Mouse (Mus musculus): Measurements from ENCODE around the gene Chst11. TPM values are rescaled to one million over a fixed set of nuclear protein-coding genes. Genes with fewer than 3 reads are reported as not detected.
"Not testable (repeated sequence)": the region's sequence is repeated elsewhere in the genome, so short reads cannot be mapped to it uniquely, and the experiment has no call there.

Chst11 gene
- total RNA-seq, 2 experiments from 2014 or later, result 2.6 to 3.9 TPM

DNA sequence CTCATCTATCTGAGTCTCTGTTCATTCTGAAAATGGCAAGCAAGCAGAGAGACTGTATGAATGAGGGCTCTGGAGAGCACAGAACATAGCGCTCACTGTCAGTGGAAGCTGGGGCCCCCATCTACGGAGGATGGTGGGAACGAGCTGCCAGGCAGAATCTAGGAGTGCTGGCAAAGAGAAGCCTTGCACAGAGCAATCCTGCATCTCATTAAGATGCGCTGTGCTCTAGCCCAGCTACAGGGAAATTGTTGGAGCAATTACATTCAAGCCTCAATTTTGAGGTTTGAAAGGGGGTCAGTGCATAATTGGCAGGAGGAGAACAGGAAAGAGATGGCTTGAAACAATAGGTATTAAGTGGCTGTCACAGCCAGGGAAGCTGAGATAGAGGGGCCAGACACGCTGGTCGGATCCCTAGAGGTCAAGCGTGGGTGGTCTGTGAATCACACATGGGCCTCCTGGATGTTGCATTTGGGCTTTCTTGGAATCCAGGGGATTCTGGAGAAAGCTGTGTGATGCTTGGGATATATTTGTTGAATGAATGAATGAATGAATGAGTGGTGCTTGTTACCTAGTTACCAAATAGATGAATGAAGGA, 121.0 kb downstream of the Chst11 start:
- no peak for ATAC-seq (ENCODE audit: poor library complexity, severe bottlenecking)

DNA sequence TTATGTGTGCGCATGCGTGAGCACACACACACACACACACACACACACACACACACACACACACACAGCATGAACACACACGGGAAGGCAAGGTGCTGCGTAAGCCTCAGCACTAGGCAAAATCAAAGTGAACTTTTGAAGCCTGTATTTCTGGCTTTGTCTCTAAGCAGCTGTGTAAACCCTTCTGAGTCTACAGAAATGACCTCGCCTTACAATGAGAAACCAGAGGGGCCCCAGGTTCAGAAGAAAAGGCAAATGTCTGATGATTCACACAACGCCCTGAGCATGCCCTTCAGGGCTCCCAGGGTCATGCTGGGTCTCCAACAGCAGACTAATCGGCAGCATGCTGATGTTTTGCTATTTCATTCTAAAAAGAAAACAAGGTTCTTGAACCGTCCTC, 122.1 kb downstream of the Chst11 start:
- no peak for ATAC-seq (ENCODE audit: poor library complexity, severe bottlenecking)

DNA sequence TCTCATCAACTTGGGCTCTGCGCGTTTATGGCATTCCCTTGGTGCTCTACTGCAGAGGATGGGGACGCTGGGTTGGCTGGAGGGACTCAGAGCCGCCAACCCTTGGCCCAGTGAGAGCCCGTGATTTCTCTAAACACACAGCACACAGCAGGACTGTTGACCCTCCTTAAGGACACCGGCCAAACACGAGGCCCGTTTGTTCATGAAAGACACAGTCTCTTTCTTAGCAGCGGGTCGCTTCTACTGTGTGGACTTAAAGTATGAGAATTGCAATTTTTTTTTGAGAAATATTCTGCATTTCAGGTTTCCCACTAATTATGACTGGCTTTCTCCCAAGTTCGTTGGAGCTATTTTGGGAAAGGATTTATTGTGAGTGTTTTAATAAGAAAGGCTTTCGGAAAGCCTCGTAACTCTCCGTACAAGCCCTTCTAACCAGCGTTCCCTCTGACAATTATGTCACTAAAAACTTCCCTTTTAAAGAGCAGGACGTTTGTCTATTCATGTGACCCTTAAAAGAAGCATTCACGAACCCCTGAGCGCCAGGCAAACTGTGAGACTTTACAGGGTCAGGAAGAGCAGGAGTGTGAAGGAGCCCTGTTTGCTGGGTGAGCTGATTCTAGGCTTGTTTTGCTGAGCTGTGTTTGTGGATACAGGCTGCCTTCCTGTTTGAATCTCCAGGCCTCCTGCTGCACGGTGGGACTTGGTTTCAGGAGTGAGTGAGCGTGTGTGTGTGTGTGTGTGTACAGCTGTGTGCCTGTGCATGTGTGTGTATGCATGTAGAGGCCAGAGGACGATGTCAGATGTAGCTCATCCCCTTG, 122.8 kb downstream of the Chst11 start:
- ATAC-seq (ENCODE audit: poor library complexity, severe bottlenecking), result no peak

DNA sequence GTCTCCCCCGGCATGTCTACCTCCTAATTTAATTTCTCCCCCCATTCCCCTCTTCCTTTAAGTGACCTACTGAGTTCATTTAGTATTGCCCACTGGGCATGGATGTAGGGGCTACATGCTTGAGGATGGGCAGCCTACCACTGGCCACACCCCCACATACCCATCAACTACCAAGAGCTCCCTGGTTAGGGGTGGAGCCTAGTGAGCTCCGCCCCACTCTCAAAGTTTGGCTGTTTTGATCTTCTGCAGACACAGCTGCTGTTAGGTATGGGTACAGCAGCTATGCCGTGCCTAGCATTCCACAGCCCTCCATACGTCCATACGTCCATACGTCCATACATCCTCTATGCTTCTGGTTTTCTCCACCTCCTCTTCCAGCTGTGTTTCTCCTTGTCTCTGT, 123.6 kb downstream of the Chst11 start:
- ATAC-seq (ENCODE audit: poor library complexity, severe bottlenecking), result no peak

DNA sequence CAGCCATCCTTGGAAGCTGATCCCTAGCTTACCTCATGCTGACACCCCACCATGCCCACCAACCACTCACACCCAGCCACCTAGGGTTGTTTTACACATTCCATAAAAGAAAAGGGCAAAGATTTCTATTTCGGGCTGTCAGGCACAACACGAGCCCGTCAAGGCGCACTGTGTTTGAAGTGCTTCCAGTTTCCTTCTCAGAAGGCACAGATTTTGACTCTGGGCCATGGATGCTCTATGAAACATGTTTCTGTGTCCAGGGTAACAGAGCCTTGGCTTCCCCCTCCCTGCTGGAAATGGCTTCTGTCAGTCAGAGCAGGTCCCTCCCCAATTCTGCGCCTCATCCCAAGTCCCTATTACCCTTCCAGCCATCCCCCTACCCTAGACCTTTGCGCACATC, 125.7 kb downstream of the Chst11 start:
- ATAC-seq (ENCODE audit: poor library complexity, severe bottlenecking), result no peak

DNA sequence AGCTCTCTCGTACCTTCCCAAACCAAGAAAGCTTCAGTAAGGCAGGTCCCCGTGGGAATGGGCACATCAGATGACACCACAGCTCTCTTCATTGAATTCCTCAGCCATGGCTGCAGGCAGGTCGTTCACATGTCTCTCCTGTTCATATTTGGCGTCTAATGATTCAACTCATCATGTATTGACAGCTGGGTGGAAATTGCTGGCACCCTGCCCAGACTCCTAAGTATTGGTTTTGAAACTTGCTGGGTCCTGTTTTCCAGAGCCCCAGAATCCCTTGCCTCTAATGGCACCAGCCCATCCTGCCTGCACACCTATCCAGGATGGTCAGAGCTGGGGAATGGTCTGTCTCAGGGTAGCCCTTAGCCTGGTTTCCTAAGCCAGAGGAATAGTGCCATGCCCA, 127.0 kb downstream of the Chst11 start:
- no peak for ATAC-seq (ENCODE audit: poor library complexity, severe bottlenecking)

DNA sequence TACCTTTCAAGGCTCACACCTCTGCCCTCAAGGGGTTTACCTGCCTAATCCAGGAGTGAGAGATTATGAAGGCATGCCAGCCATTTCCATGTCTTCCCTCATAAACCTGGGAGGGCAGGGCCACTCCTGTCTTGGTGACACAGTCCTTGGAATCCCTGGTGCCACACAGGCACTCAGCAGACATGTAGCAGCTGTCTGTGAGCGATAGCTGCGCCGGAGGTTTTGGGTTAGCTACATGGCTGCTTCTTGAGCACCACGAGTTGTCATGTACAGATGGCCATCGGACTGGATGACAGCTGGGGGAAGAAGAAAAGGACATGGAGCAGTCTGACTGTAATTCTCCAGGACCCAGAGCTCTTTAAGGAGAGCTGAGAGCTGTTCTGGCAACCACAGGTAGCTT, 129.3 kb downstream of the Chst11 start:
- ATAC-seq (ENCODE audit: poor library complexity, severe bottlenecking), result no peak

DNA sequence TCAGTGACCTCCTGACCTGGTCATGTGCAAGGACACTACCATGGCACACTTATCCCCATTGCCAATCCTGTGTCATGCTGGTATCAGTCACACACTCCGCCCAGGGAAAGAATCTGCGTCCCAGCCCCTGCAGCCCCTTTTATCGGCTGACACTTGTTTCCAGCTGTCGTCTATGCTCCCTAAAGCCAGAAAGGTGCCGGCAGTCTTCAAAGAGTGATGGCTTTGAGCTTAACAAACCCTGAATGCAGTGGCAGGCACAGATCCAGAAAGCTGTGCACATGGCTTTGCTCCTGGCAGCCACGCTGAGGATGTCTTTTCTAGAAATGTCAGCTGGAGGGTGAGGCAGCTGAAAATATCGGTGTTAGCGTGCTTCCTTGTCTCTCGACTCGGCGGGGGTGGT, 131.6 kb downstream of the Chst11 start:
- ATAC-seq (ENCODE audit: poor library complexity, severe bottlenecking), result no peak

DNA sequence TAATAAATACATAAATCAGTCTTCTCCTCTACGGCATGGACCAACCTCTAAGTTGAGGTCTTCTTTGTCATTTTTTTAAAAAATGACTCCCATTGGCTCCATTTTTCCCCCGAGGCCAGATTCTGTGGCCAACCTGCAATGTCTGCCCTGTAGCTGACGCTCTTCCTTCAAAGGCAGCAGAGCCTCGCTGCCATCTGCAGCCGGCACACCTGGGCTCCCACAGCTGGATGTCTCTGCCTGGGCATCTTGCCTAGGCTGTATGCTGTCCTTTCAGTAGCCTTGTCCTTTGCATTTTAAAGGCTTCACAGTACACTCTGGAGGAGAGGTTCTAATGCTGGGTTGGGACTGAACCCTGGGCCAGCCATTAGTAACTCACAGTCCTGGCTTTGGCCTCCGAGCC, 132.6 kb downstream of the Chst11 start:
- no peak for ATAC-seq (ENCODE audit: poor library complexity, severe bottlenecking)

DNA sequence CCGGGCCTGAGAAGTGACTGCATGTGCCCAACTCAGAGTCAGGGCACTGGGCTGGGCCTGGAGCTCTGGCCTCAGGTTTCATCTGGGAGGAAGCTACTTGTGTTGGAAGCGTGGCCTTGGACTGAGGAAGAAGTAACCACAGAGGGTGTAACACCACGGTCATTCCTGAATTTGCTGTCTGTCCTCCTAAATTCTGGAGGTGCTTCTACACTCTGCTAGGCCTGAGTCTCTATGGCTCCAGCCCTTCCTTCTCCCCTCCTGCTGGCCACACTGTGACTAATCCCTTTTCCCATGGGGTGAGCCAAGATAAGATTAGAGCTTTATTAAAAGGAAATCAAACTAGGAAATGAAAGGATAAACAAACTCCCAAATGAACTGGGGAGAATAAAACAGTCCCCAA, 133.3 kb downstream of the Chst11 start:
- ATAC-seq (ENCODE audit: poor library complexity, severe bottlenecking), result no peak

DNA sequence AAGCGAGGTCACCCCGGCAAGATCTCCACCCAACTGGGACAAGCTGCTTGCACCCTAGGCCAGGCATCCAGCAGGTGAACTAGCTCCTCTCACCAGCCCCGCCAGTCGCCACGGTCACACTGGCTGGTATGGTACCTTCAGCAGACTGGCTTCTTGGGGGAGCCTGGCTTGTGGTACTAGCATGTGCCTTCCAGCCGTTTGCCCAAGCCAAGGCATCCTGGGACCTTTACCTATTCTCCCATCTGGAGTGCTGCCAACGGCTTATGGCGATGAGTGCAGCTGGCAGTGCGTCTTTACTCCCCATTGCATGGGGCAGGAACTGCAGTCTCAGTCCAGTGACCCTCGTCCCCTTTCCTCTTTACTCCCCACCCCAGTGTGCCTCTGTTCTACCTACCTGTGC, 133.7 kb downstream of the Chst11 start:
- ATAC-seq (ENCODE audit: poor library complexity, severe bottlenecking), result no peak

DNA sequence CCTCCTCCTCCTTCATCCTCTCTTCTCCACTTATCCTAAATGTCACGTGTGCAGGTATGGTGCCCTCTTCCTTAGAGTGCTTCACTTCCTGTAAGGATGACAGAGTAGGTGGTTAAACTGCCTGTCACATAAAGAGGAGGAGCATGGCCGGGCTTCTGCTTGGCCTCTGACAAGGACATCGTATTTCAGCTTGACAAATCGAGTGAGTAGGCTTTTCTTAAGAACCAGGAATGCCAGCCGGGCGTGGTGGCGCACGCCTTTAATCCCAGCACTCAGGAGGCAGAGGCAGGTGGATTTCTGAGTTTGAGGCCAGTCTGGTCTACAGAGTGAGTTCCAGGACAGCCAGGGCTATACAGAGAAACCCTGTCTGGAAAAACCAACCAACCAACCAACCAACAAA, 134.2 kb downstream of the Chst11 start:
- not testable (repeated sequence) for ATAC-seq (ENCODE audit: poor library complexity, severe bottlenecking)

DNA sequence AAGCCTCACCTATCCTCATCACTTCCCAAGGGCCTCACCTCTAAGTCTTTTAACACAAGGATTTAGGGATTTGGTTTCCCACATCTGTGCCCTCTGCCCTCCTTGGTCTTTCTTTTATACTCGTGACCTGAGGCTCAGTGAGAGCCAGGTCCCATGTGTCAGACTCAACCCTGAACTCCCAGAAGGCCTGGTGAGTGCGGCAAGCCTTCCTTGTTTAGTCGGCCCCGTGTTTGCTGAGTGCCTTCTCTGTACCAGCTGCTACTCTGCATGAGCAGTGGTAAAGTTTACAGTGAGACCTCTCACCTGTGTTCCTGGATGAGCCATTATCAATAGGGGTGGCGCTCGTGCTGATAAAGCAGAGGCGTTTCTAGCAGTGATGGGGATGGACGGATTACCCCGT, 134.6 kb downstream of the Chst11 start:
- no peak for ATAC-seq (ENCODE audit: poor library complexity, severe bottlenecking)

DNA sequence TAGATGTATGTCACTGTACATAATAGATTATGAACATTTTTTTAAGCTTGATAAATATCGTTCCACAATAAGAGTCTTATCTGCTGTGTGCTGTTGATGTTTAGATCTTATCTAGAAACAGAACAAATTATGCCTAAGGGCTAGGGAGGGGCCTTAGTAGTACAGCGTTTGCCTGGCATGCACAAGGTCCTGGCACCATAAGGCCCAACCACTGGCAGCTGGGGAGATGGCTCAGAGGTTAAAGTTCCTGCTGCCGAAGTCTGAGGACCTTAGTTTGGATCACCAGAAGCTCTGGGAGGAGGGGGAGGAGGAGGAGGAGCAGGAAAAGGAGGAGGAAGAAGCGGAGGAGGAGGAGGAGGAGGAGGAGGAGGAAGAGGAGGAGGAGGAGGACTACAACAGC, 135.6 kb downstream of the Chst11 start:
- ATAC-seq (ENCODE audit: poor library complexity, severe bottlenecking), result no peak

DNA sequence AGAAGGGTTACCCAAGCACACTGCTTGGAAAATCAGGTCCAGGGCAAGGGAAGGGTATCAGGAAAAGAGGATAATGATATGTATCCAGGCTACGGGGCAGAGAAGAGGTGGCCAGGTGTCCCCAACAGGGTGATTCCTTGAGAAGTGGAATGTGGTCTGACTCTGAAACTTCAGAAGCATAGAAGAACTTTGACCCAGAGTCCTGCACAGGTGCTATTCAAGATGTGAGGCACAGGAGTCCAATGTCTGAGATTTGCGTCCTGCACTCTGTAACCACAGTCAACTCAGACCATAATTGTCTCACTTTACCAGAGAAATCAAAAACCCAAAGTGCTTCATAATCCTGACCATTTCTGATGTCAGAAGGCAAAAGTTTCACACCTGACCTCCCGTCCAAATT, 139.3 kb downstream of the Chst11 start:
- ATAC-seq (ENCODE audit: poor library complexity, severe bottlenecking), result no peak

DNA sequence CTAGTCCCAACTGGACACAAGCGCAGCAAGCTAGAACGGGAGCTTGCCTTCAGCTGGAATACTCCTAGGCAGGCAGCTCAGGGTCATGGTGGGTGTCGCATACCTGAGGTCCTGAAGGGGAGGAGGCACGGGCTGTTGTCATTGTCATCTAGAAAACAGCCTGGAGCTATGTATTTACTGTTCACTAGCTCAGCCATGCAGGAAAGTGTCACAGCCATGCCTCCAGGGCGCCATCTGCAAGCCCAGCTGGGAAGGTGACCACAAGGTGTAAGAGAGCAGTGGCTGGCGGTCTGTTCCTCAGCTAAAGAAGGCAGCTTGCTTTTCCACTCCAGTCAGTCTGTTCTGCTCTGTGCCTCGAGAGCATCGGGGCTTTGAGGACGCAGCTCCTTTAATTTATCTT, 141.1 kb downstream of the Chst11 start:
- no peak for ATAC-seq (ENCODE audit: poor library complexity, severe bottlenecking)

DNA sequence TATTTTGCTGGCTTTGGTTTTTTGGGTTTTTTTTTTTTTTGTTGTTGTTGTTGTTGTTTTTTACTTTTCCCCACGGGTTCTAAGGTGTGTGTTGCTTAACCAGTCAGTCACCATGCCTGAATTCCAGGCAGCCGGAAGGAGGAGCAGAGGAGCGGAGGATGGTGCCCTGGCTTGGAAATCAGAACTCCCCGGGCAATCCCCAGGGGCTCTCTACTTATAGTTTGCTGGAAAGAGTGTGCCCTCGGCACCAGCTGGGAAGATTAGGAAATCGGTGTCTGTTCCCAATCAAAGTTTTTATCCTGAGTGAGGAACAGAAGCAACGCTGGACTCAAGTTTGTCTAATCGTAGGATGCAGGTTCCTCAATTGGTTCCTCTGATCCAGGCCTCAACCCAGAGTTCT, 143.1 kb downstream of the Chst11 start:
- ATAC-seq (ENCODE audit: poor library complexity, severe bottlenecking), result no peak

DNA sequence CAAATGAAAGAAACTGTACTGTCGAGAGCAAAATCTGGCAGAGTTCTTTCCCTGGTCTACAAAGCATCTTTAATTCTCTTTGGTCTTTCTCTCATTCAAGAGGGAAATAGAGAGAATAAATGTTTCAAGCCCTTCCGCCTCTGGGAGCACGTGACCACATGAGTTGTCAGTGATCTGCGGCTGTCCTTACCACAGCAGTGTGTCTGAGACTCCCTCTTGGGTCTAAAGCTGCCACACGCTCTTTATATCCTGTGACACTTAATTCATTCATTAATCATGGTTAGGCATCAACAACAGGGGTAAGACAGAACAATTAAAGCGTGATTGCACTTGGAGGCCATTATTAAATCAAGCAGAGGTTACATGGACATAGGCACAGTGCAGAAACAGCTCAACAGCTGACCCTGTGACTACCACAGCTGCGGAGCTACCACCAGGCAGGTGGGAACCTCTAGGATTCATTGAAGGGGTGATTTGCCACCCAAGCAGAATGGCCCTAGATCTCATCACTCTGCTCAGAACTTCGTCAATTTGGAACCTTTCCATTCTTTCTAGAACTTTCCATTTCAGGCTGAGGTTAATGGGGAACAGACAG, 144.4 kb downstream of the Chst11 start:
- ATAC-seq (ENCODE audit: poor library complexity, severe bottlenecking), result 0 out of 2 replicates have a peak, but pooled peaks have one; percentile 31

DNA sequence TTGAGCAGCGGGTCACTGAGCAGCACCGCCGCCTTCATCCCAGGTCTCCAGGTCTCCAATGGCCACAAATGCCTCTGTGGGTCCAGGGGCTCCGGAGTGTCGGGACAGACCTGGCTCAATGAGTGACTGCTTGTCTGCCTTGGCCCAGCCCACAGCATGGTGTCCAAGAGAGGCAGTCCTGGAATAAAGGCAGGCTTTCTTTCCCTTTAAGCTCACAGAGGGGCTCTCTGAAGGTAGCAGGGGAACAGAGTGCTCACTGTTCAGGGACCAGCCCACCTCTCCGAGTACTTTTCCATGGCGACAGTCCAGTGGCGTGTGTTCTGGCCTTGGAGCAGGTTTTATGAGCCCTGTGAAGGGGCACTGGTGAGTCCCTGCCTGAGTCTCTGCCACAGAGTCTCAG, 145.3 kb downstream of the Chst11 start:
- ATAC-seq (ENCODE audit: poor library complexity, severe bottlenecking), result no peak

DNA sequence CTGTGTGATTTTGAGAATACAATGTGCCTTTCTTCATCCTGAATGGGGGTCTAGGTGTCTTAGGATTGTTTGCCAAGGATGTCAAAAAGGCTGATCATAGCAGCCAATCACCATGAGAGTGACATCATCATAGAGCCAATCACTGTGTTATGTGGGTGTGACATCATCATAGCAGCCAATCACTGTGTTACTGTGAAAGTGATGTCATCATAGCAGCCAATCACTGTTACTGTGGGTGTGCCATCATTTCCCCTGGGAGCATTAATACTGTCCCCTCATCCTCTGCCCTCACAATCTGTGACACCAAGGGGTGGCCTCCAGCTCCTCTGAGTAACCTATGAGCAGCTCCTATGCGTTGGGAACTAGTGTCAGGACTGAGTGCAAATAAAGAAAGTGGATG, 146.6 kb downstream of the Chst11 start:
- ATAC-seq (ENCODE audit: poor library complexity, severe bottlenecking), result no peak

DNA sequence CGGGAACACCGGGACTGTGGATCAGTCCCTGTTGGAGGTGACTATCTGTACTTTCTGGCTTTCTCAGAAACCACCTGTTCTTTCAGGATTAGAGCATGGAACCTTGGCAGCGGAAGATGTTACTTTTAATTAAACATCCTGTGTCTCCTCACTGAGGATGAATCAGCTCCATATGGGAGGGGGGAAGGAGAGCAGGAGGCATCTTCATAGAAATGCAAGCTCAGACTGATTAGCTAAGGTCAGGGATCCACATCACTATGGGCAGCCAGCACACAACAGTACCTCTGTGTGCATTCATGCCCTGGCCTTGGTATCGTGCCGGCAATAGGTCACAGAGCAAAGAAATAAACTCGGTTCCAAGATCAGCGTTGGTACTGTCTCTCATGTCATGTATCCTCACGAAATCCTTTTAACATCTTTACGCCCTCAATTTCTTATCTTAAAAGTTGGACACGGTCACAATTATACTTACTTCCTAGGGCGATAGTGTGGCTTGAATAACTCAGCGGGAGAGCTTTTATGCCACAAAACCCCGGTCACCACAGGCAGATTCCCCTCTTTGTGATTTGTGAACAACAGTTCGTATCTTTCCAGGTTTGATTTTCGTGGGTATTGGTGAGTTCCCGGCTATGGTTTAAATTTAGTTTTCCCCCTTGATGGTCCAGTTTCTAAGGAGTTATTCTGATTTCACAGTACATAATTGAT, 148.7 kb downstream of the Chst11 start:
- ATAC-seq (ENCODE audit: poor library complexity, severe bottlenecking), result no peak

DNA sequence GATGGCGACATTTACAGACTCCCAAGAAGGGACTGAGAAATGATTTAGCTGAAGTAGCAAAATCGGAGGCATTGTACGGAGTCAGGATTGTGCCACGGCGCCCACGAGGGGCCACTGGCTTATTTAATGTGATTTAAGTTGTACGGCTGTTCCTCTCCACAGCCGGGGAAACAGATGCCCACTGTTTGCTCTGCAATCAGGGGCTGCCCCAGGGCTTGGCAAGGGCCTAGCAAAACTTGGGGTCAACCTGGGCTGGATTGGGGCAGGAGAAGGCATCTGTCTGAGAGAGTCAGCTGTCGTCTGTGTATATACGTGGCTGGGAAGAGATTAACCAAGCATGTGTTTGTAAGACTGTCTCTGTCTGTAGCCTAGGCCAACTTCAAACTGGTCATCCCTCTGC, 149.6 kb downstream of the Chst11 start:
- no peak for ATAC-seq (ENCODE audit: poor library complexity, severe bottlenecking)

Data from megakaryocyte, adult 5-6 weeks (primary cell).